Mouse (Mus musculus) liver, postnatal 0 days (tissue): ENCODE measurements around the gene Utp11.

Experiments used
- CTCF ChIP-seq: sonication (generic); IDR thresholded peaks from 2 replicates; pipeline ENCODE4 v1.5.1; 2016; ENCODE audit warnings: antibody characterized with exemption, low read depth
- EP300 ChIP-seq: IDR thresholded peaks from 2 replicates; pipeline ENCODE4 v1.6.1; 2016; ENCODE audit warnings: antibody characterized with exemption, low read depth, mild to moderate bottlenecking

GRCm38 (mm10) chr4:124738783-124739182 lies 45.4 kb upstream of the Utp11 start:
- TF ChIP-seq EP300 (no peak), CTCF (no peak)
